In genomic region chr9:117018301-117018700, GRCm38 (mm10) we compare ENCODE assay signal across 11 mouse cellular contexts.
DNase-seq lines count a peak whose midpoint lies in the region; ATAC-seq lines count a peak whose summit lies in the region.
"Had no signal": no experiment of that assay in that cellular context is flagged by ENCODE, and none has a peak within 500 bp of the region (broad histone marks: within the 10 kb centered on the region; RNA-seq: fewer than 3 reads in every experiment).

No protein-coding gene starts in this region.

- H3K9me3 ChIP-seq in heart, embryonic 10.5 days: no peaks in the 10 kb centered on the region
- H3K9me3 ChIP-seq in neural tube, embryonic 13.5 days: no peaks in the 10 kb centered on the region
- no peaks in the 10 kb centered on the region for H3K9me3 ChIP-seq in midbrain, embryonic 14.5 days (ENCODE audit: control insufficient read depth, low read length)

- H3K4me3 ChIP-seq in heart, embryonic 10.5 days: no peak overlapping the region
- H3K4me3 ChIP-seq in neural tube, embryonic 13.5 days: no peak overlapping the region
- H3K4me3 ChIP-seq in midbrain, embryonic 14.5 days (replicated peaks; ENCODE audit: low read depth, low read length): no peak overlapping the region

- H3K27ac ChIP-seq in heart, embryonic 10.5 days: peak overlapping the region; percentile 24; the same call in 1 of the 2 replicates
- H3K27ac ChIP-seq in neural tube, embryonic 13.5 days (replicated peaks): peak overlapping the region; percentile 43; the same call in 1 of the 2 replicates
- H3K27ac ChIP-seq in midbrain, embryonic 14.5 days (replicated peaks; ENCODE audit: low read depth, low read length): peak overlapping the region; percentile 33; the same call in 1 of the 2 replicates

- H3K9ac ChIP-seq in neural tube, embryonic 13.5 days: peak overlapping the region; percentile 34; the same call in 1 of the 2 replicates
- H3K9ac ChIP-seq in midbrain, embryonic 14.5 days (replicated peaks; ENCODE audit: low read length): no peak overlapping the region; the same call in 1 of the 2 replicates
- H3K9ac ChIP-seq: forebrain, postnatal 0 days had no signal

- no peak for ATAC-seq in neural tube, embryonic 13.5 days (ENCODE audit: low read depth)
- ATAC-seq in midbrain, embryonic 14.5 days (ENCODE audit: low FRiP score, low TSS enrichment): no peak
- ATAC-seq: forebrain, postnatal 0 days had no signal

- H3K4me1 ChIP-seq in heart, embryonic 10.5 days: peaks cover 28% of the 10 kb centered on the region
- H3K4me1 ChIP-seq in neural tube, embryonic 13.5 days (replicated peaks): peaks cover 17% of the 10 kb centered on the region
- H3K4me1 ChIP-seq in midbrain, embryonic 14.5 days (ENCODE audit: control insufficient read depth, insufficient read depth, low read length): peaks cover 8% of the 10 kb centered on the region; the same call in 1 of the 2 replicates

- no peaks in the 10 kb centered on the region for H3K36me3 ChIP-seq in heart, embryonic 10.5 days
- H3K36me3 ChIP-seq in neural tube, embryonic 13.5 days: no peaks in the 10 kb centered on the region
- H3K36me3 ChIP-seq in midbrain, embryonic 14.5 days (ENCODE audit: control insufficient read depth, insufficient read depth, low read length): no peaks in the 10 kb centered on the region

- no peaks in the 10 kb centered on the region for H3K27me3 ChIP-seq in heart, embryonic 10.5 days (ENCODE audit: insufficient read depth, poor library complexity, severe bottlenecking)
- no peaks in the 10 kb centered on the region for H3K27me3 ChIP-seq in neural tube, embryonic 13.5 days
- H3K27me3 ChIP-seq in midbrain, embryonic 14.5 days (ENCODE audit: control insufficient read depth, insufficient read depth, low read length): no peaks in the 10 kb centered on the region

- no peak overlapping the region for H3K4me2 ChIP-seq in neural tube, embryonic 13.5 days
- no peak overlapping the region for H3K4me2 ChIP-seq in midbrain, embryonic 14.5 days (ENCODE audit: low read length)

- 53% methylated on average over 12 of the region's 12 CpGs for WGBS in heart, embryonic 10.5 days
- WGBS in neural tube, embryonic 13.5 days: 52% methylated on average over 12 of the region's 12 CpGs
- 49% methylated on average over 12 of the region's 12 CpGs for WGBS in midbrain, embryonic 14.5 days

- peak; percentile 17 for DNase-seq in heart, embryonic 10.5 days (ENCODE audit: low spot score)
- DNase-seq in heart, postnatal 4 days: no peak
- DNase-seq in neural tube, embryonic 10.5 days (ENCODE audit: extremely low spot score, low spot score): no peak
- peak; percentile 32 for DNase-seq in midbrain, embryonic 14.5 days
- no peak for DNase-seq in frontal cortex, postnatal 36 days (ENCODE audit: low spot score in 2 of 2)
- no peak for DNase-seq in lung, adult 18-20 months
- DNase-seq in thymus, postnatal 14 days: no peak
- DNase-seq: B cell, adult 2 months; forebrain, postnatal 0 days; thymus, adult 2 months had no signal

Comparison
In these comparisons a context has a peak if more than half of its experiments do, and no peak if none do; other contexts are left out.
1. DNase-seq: peak in heart, embryonic 10.5 days (single experiment) and midbrain, embryonic 14.5 days (single experiment); none in heart, postnatal 4 days (single experiment), neural tube, embryonic 10.5 days (single experiment), frontal cortex, postnatal 36 days (0 of 2), lung, adult 18-20 months (0 of 2) and thymus, postnatal 14 days (single experiment).
2. Peak in every context shown above with its lines, with median percentiles within 50 percentile points of each other: H3K27ac ChIP-seq.